Comparison of ENCODE assay signal across 8 mouse cellular contexts in genomic region chr11:90623477-90623876, GRCm38 (mm10). TPM values are rescaled to one million over a fixed set of nuclear protein-coding genes. Genes with fewer than 3 reads are reported as not detected.
A peak's percentile ranks its signal among the peaks of the same experiment; 100 is the strongest.
DNase-seq lines count a peak whose midpoint lies in the region; ATAC-seq lines count a peak whose summit lies in the region.
"Had no signal": no experiment of that assay in that cellular context is flagged by ENCODE, and none has a peak within 500 bp of the region (broad histone marks: within the 10 kb centered on the region; RNA-seq: fewer than 3 reads in every experiment).

No protein-coding gene starts in this region.

- H3K9ac ChIP-seq in kidney, embryonic 16.5 days (replicated peaks; ENCODE audit: low read length) = no peak overlapping the region
- H3K9ac ChIP-seq: stomach, embryonic 15.5 days had no signal

- no peaks in the 10 kb centered on the region for H3K9me3 ChIP-seq in kidney, embryonic 16.5 days (ENCODE audit: low read length)
- H3K9me3 ChIP-seq: stomach, embryonic 15.5 days had no signal

- H3K36me3 ChIP-seq in kidney, embryonic 16.5 days (ENCODE audit: insufficient read depth, low read length) = peaks cover 3% of the 10 kb centered on the region; the same call in 1 of the 2 replicates
- no peaks in the 10 kb centered on the region for H3K36me3 ChIP-seq in splenic B cell, adult 2 months (ENCODE audit: control insufficient read depth, insufficient read depth, low read length, poor library complexity, severe bottlenecking)
- H3K36me3 ChIP-seq: stomach, embryonic 15.5 days had no signal

- no peaks in the 10 kb centered on the region for H3K27me3 ChIP-seq in kidney, embryonic 16.5 days (ENCODE audit: insufficient read depth, low read length)
- H3K27me3 ChIP-seq in splenic B cell, adult 2 months (ENCODE audit: control insufficient read depth, insufficient read depth, low read length, poor library complexity, severe bottlenecking) = no peaks in the 10 kb centered on the region
- H3K27me3 ChIP-seq: stomach, embryonic 15.5 days had no signal

- peak; percentile 59 for DNase-seq in kidney, adult 9 months
- DNase-seq in 416B (ENCODE audit: low read depth) = peak; percentile 69
- DNase-seq in CD8-positive naive resting alpha-beta T cell, adult 2 months (ENCODE audit: low read depth in 2 of 2, low spot score in 2 of 2) = peak; percentile 7 to 31
- DNase-seq in layer of hippocampus, postnatal 10 days (ENCODE audit: low spot score in 2 of 2) = peak; percentile 53 to 59
- DNase-seq in splenic B cell, adult 2 months (ENCODE audit: low read depth, low spot score) = peak; percentile 60

- no peak overlapping the region for H3K4me3 ChIP-seq in kidney, embryonic 16.5 days (ENCODE audit: low read length)
- H3K4me3 ChIP-seq: stomach, embryonic 15.5 days had no signal

- 58% methylated on average over 6 of the region's 6 CpGs for WGBS in kidney, embryonic 16.5 days

- no peak for ATAC-seq in kidney, embryonic 16.5 days (ENCODE audit: low FRiP score, low TSS enrichment)
- 0 out of 2 replicates have a peak, but pooled peaks have one; percentile 60 for ATAC-seq in common myeloid progenitor, adult 5-6 weeks (replicated peaks; ENCODE audit: low read depth, poor library complexity, severe bottlenecking)

- H3K4me2 ChIP-seq in kidney, embryonic 16.5 days (replicated peaks; ENCODE audit: low read depth, low read length) = no peak overlapping the region
- H3K4me2 ChIP-seq: stomach, embryonic 15.5 days had no signal

- no peaks in the 10 kb centered on the region for H3K4me1 ChIP-seq in kidney, embryonic 16.5 days (ENCODE audit: insufficient read depth, low read length)
- H3K4me1 ChIP-seq: stomach, embryonic 15.5 days had no signal

- no peak overlapping the region for H3K27ac ChIP-seq in kidney, embryonic 16.5 days (ENCODE audit: low read length)
- H3K27ac ChIP-seq: stomach, embryonic 15.5 days had no signal

RNA-seq across cellular contexts. Expression of gene Stxbp4, which starts 14.4 kb away (rescaled TPM):
- 23.3 and 29.4 TPM in 2 replicates for polyA plus RNA-seq in kidney, embryonic 16.5 days (2015; fragmentation: Nextera tagmentation; extraction: Ambion mirVana)
- 9.0 and 9.1 TPM in 2 replicates for total RNA-seq in common myeloid progenitor, adult 5-6 weeks (2017)
- 1 to 10 TPM; 9.3 to 9.8 TPM for total RNA-seq in layer of hippocampus, postnatal 10 days (2021)

RNA-seq across cellular contexts. Expression of gene Cox11, which starts 14.5 kb away (rescaled TPM):
- 36.6 and 37.9 TPM in 2 replicates for polyA plus RNA-seq in kidney, embryonic 16.5 days (2015; fragmentation: Nextera tagmentation; extraction: Ambion mirVana)
- total RNA-seq in common myeloid progenitor, adult 5-6 weeks (2017) = 14.7 and 36.2 TPM in 2 replicates
- 10 to 100 TPM; 23.1 to 26.6 TPM for total RNA-seq in layer of hippocampus, postnatal 10 days (2021)

Comparison
In these comparisons a context has a peak if more than half of its experiments do, and no peak if none do; other contexts are left out.
1. DNase-seq: peak in every context shown above with its lines; median percentile 69 in 416B; 60 in splenic B cell, adult 2 months; 59 in kidney, adult 9 months; 56 in layer of hippocampus, postnatal 10 days; 19 in CD8-positive naive resting alpha-beta T cell, adult 2 months.